Mouse (Mus musculus) spleen, adult 2 months (tissue): ENCODE data around the gene Dab2ip. TPM values are rescaled to one million over a fixed set of nuclear protein-coding genes. Genes with fewer than 3 reads are reported as not detected.

Source experiments
- DNase-seq, 2 experiments: peaks; one replicate each; pipeline versions ENCODE4 v3.0.0 to v3.0.0-alpha.2; 2012 to 2021; ENCODE audit warnings: low spot score in 2 of 2, low read depth in 1 of 2
- H3K27ac ChIP-seq: fragments of 200-500 bp; 2 replicates; pipeline ENCODE4 v1.5.1; 2012; ENCODE audit warnings: low read length, inconsistent platforms; ENCODE audit not compliant: insufficient read depth
- H3K27me3 ChIP-seq: fragments of 200-500 bp; 2 replicates; pipeline ENCODE4 v1.6.1; 2012; ENCODE audit warnings: mild to moderate bottlenecking, moderate library complexity, low read length, inconsistent platforms; ENCODE audit not compliant: control insufficient read depth, insufficient read depth
- H3K36me3 ChIP-seq: fragments of 200-500 bp; 2 replicates; pipeline ENCODE4 v1.6.1; 2012; ENCODE audit warnings: mild to moderate bottlenecking, low read length, inconsistent platforms; ENCODE audit not compliant: control insufficient read depth, insufficient read depth
- H3K4me1 ChIP-seq: fragments of 200-500 bp; 2 replicates; pipeline ENCODE4 v1.6.1; 2011; ENCODE audit warnings: inconsistent platforms; ENCODE audit not compliant: control insufficient read depth, insufficient read depth, insufficient read length
- H3K4me3 ChIP-seq: fragments of 200-500 bp; 2 replicates; pipeline ENCODE4 v1.5.1; 2011; ENCODE audit warnings: mild to moderate bottlenecking, inconsistent platforms; ENCODE audit not compliant: insufficient read depth, insufficient read length; ENCODE audit errors: extremely low read depth
- CTCF ChIP-seq: fragments of 200-500 bp; IDR thresholded peaks from 2 replicates; pipeline ENCODE4 v1.5.1; 2011; ENCODE audit warnings: mild to moderate bottlenecking, inconsistent platforms; ENCODE audit not compliant: insufficient read depth, insufficient read length, insufficient replicate concordance; ENCODE audit errors: extremely low read depth
- POLR2A ChIP-seq: fragments of 200-500 bp; IDR thresholded peaks from 2 replicates; pipeline ENCODE4 v1.6.1; 2011; ENCODE audit warnings: low read depth, low read length, inconsistent platforms
- WGBS: fragments of 180-500 bp; shearing (Covaris S2); methylation state at CpG from one replicate; pipeline ENCODE4 v1.1.7; 2018; 5-methylcytosine and 5-hydroxymethylcytosine counted together
- polyA plus RNA-seq: library from polyadenylated mRNA; depleted of rRNA; stranded (reverse); fragments of >200 nt; gene quantifications from 2 replicates; pipeline ENCODE4 v1.2.3, GENCODE M21; 2012

Dab2ip gene
- polyA plus RNA-seq, 1 experiment, result 21.0 TPM

- no peaks in the 10 kb centered on the region for H3K36me3 ChIP-seq
- no peaks in the 10 kb centered on the region for H3K27me3 ChIP-seq
- no peak for TF ChIP-seq POLR2A
- no peak for TF ChIP-seq CTCF
- 79% methylated on average over 14 of the region's 14 CpGs for WGBS
- peaks cover 10% of the 10 kb centered on the region; the same call in 1 of the 2 replicates for H3K4me1 ChIP-seq
- no peak overlapping the region for H3K27ac ChIP-seq
- DNase-seq, result no peak
- no peak overlapping the region for H3K4me3 ChIP-seq
Measured at GRCm38 (mm10) chr2:35514051-35514892, 43.8 kb upstream of the Dab2ip start.

- Histone ChIP-seq H3K4me3 (no peak overlapping the region), H3K36me3 (no peaks in the 10 kb centered on the region), H3K4me1 (no peaks in the 10 kb centered on the region), H3K27ac (no peak overlapping the region), H3K27me3 (no peaks in the 10 kb centered on the region)
- 84% methylated on average over 14 of the region's 14 CpGs for WGBS
- DNase-seq, result no peak
- TF ChIP-seq POLR2A (no peak), CTCF (no peak)
Measured at GRCm38 (mm10) chr2:35526612-35527242, 31.3 kb upstream of the Dab2ip start.

- Histone ChIP-seq H3K27me3 (no peaks in the 10 kb centered on the region), H3K4me3 (no peak overlapping the region), H3K4me1 (no peaks in the 10 kb centered on the region), H3K36me3 (no peaks in the 10 kb centered on the region), H3K27ac (no peak overlapping the region)
- DNase-seq, result no peak
- TF ChIP-seq POLR2A (no peak), CTCF (no peak)
- WGBS, result 79% methylated on average over 2 of the region's 2 CpGs
Measured at GRCm38 (mm10) chr2:35529086-35529485, 29.0 kb upstream of the Dab2ip start.

GRCm38 (mm10) chr2:35529856-35530255, 28.2 kb upstream of the Dab2ip start:
- Histone ChIP-seq H3K4me1 (no peaks in the 10 kb centered on the region), H3K36me3 (no peaks in the 10 kb centered on the region), H3K27me3 (no peaks in the 10 kb centered on the region), H3K4me3 (no peak overlapping the region), H3K27ac (no peak overlapping the region)
- WGBS, result 59% methylated on average over 4 of the region's 4 CpGs
- DNase-seq, result no peak
- no peak for TF ChIP-seq POLR2A
- no peak for TF ChIP-seq CTCF

- H3K4me1 ChIP-seq, result no peaks in the 10 kb centered on the region
- 47% methylated on average over 10 of the region's 10 CpGs for WGBS
- H3K27me3 ChIP-seq, result no peaks in the 10 kb centered on the region
- no peak overlapping the region for H3K27ac ChIP-seq
- no peak overlapping the region for H3K4me3 ChIP-seq
- no peak for DNase-seq
- TF ChIP-seq POLR2A, result no peak
- TF ChIP-seq CTCF, result no peak
- no peaks in the 10 kb centered on the region for H3K36me3 ChIP-seq
Measured at GRCm38 (mm10) chr2:35530732-35531131, 27.3 kb upstream of the Dab2ip start.

- Histone ChIP-seq H3K27ac (no peak overlapping the region), H3K27me3 (no peaks in the 10 kb centered on the region), H3K36me3 (no peaks in the 10 kb centered on the region), H3K4me1 (no peaks in the 10 kb centered on the region), H3K4me3 (no peak overlapping the region)
- no peak for DNase-seq
- TF ChIP-seq CTCF (no peak), POLR2A (no peak)
- 89% methylated on average over 9 of the region's 9 CpGs for WGBS
Measured at GRCm38 (mm10) chr2:35533646-35534045, 24.4 kb upstream of the Dab2ip start.
